Mouse (Mus musculus) heart, embryonic 14.5 days (tissue): Measurements from ENCODE around the gene Fbxo21. TPM values are rescaled to one million over a fixed set of nuclear protein-coding genes. Genes with fewer than 3 reads are reported as not detected.

Experiments used
- ATAC-seq: fragments of 200-750 bp; cut with Nextera tagmentation; 2 replicates; pipeline ENCODE4 v1.8.0; 2017; ENCODE audit warnings: low read depth, moderate TSS enrichment; ENCODE audit not compliant: insufficient number of reproducible peaks, insufficient read depth, low FRiP score
- H3K27ac ChIP-seq, 2 experiments: fragments of 200-500 bp in 1 of 2; fragments of 300-500 bp in 1 of 2; sonication (generic) in 1 of 2; replicated peaks in 1 of 2; 2 replicates each; pipeline ENCODE4 v1.5.1; 2012 to 2014; ENCODE audit warnings: low read depth in 2 of 2, low read length in 2 of 2, control low read depth in 1 of 2, mild to moderate bottlenecking in 1 of 2, mixed read lengths in 1 of 2; ENCODE audit not compliant: control insufficient read depth in 1 of 2, insufficient read depth in 1 of 2
- H3K27me3 ChIP-seq: fragments of 300-500 bp; sonication (generic); 2 replicates; pipeline ENCODE4 v1.6.1; 2014; ENCODE audit warnings: mild to moderate bottlenecking, low read length, control low read depth; ENCODE audit not compliant: control insufficient read depth, insufficient read depth
- H3K36me3 ChIP-seq: fragments of 300-500 bp; sonication (generic); 2 replicates; pipeline ENCODE4 v1.6.1; 2014; ENCODE audit warnings: mild to moderate bottlenecking, control low read depth, low read length, mixed read lengths; ENCODE audit not compliant: control insufficient read depth, insufficient read depth
- H3K4me1 ChIP-seq, 2 experiments: fragments of 200-500 bp in 1 of 2; fragments of 300-500 bp in 1 of 2; sonication (generic) in 1 of 2; 2 replicates each; pipeline ENCODE4 v1.6.1; 2012 to 2014; ENCODE audit warnings: low read length in 2 of 2, control low read depth in 1 of 2, mixed read lengths in 1 of 2; ENCODE audit not compliant: control insufficient read depth in 2 of 2, insufficient read depth in 2 of 2
- H3K4me2 ChIP-seq: fragments of 300-500 bp; sonication (generic); 2 replicates; pipeline ENCODE4 v1.6.1; 2014; ENCODE audit warnings: mild to moderate bottlenecking, low read length
- H3K4me3 ChIP-seq, 2 experiments: fragments of 200-500 bp in 1 of 2; fragments of 300-500 bp in 1 of 2; sonication (generic) in 1 of 2; 2 replicates each; pipeline ENCODE4 v1.5.1; 2012 to 2014; ENCODE audit warnings: low read length in 2 of 2, mild to moderate bottlenecking in 2 of 2, control low read depth in 1 of 2, low read depth in 1 of 2, moderate library complexity in 1 of 2; ENCODE audit not compliant: control insufficient read depth in 1 of 2, insufficient read depth in 1 of 2
- H3K9ac ChIP-seq: fragments of 300-500 bp; sonication (generic); 2 replicates; pipeline ENCODE4 v1.6.1; 2014; ENCODE audit warnings: mild to moderate bottlenecking, low read length
- H3K9me3 ChIP-seq: fragments of 300-500 bp; sonication (generic); 2 replicates; pipeline ENCODE4 v1.6.1; 2016; ENCODE audit warnings: low read length, control low read depth; ENCODE audit not compliant: control insufficient read depth
- WGBS: fragments of 180-500 bp; shearing (Covaris S2); extraction: QIAGEN DNeasy Blood & Tissue Kit; methylation state at CpG from one replicate; pipeline ENCODE4 v1.1.7; 2014; 5-methylcytosine and 5-hydroxymethylcytosine counted together
- polyA plus RNA-seq: library from polyadenylated mRNA; unstranded; fragments of >200 nt; fragmentation: Nextera tagmentation; extraction: Ambion mirVana; gene quantifications from 2 replicates; pipeline ENCODE4 v1.2.1, GENCODE M21; 2014

The Fbxo21 gene
- polyA plus RNA-seq, 1 experiment from 2014 or later = 53.8 TPM

GRCm38 (mm10) chr5:117979082-117979481 is 2.6 kb downstream of the Fbxo21 start:
- Histone ChIP-seq H3K4me1 (peaks cover 9 to 12% of the 10 kb centered on the region in 2 experiments), H3K27ac (no peak overlapping the region), H3K27me3 (no peaks in the 10 kb centered on the region), H3K36me3 (peaks cover 51% of the 10 kb centered on the region), H3K4me3 (no peak overlapping the region), H3K4me2 (no peak overlapping the region), H3K9me3 (no peaks in the 10 kb centered on the region), H3K9ac (no peak overlapping the region)
- 95% methylated on average over 5 of the region's 5 CpGs for WGBS
- no peak for ATAC-seq

- H3K27ac ChIP-seq = no peak overlapping the region
- no peak for ATAC-seq
- WGBS = 85% methylated on average over 8 of the region's 8 CpGs
- H3K9ac ChIP-seq = no peak overlapping the region
- H3K9me3 ChIP-seq = no peaks in the 10 kb centered on the region
- no peak overlapping the region for H3K4me2 ChIP-seq
- H3K4me1 ChIP-seq = peaks cover 9 to 12% of the 10 kb centered on the region in 2 experiments
- H3K4me3 ChIP-seq = no peak overlapping the region
- no peaks in the 10 kb centered on the region for H3K27me3 ChIP-seq
- H3K36me3 ChIP-seq = peaks cover 68% of the 10 kb centered on the region
Measured at GRCm38 (mm10) chr5:117980921-117981320, 4.4 kb downstream of the Fbxo21 start.

GRCm38 (mm10) chr5:117981943-117982342 is 5.4 kb downstream of the Fbxo21 start:
- no peak overlapping the region for H3K27ac ChIP-seq
- no peak overlapping the region for H3K4me2 ChIP-seq
- 81% methylated on average over 5 of the region's 5 CpGs for WGBS
- H3K4me3 ChIP-seq = no peak overlapping the region
- ATAC-seq = no peak
- no peaks in the 10 kb centered on the region for H3K27me3 ChIP-seq
- H3K4me1 ChIP-seq = peaks cover 8 to 9% of the 10 kb centered on the region in 2 experiments; a peak in 3 of 4 replicates
- H3K36me3 ChIP-seq = peaks cover 78% of the 10 kb centered on the region
- no peaks in the 10 kb centered on the region for H3K9me3 ChIP-seq
- H3K9ac ChIP-seq = no peak overlapping the region

DNA sequence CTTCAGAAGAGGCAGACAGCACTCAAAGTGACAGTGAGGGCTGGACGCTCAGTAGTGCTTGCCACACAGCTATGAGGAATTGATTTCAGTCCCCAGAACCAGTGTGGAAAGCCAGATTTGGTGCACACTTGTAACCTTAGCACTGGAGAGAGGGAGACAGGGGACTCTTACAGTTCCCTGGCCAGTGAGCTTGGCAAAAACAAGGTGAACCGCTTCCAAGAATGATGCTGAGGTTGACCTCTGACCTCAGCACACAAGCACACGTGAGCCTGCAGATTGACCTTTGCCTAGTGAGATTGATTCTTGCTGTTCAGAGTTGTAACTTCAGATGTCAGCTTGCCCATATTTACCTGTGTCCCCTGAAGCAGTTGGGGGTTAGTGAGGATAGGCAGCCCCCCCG is 9.8 kb downstream of the Fbxo21 start:
- no peak for ATAC-seq
- Histone ChIP-seq H3K9ac (no peak overlapping the region), H3K27ac (no peak overlapping the region), H3K27me3 (no peaks in the 10 kb centered on the region), H3K4me2 (no peak overlapping the region), H3K4me1 (no peaks in the 10 kb centered on the region; a peak in 1 of 4 replicates), H3K9me3 (no peaks in the 10 kb centered on the region), H3K36me3 (peaks cover 98% of the 10 kb centered on the region), H3K4me3 (no peak overlapping the region)
- 67% methylated on average over 4 of the region's 4 CpGs for WGBS

- no peaks in the 10 kb centered on the region for H3K27me3 ChIP-seq
- no peak for ATAC-seq
- 91% methylated on average over 3 of the region's 3 CpGs for WGBS
- no peak overlapping the region for H3K4me2 ChIP-seq
- H3K9me3 ChIP-seq = no peaks in the 10 kb centered on the region
- no peak overlapping the region for H3K4me3 ChIP-seq
- no peak overlapping the region for H3K9ac ChIP-seq
- H3K36me3 ChIP-seq = peaks cover 99% of the 10 kb centered on the region
- no peaks in the 10 kb centered on the region; a peak in 1 of 4 replicates for H3K4me1 ChIP-seq
- no peak overlapping the region for H3K27ac ChIP-seq
Measured at GRCm38 (mm10) chr5:117987891-117988290, 11.4 kb downstream of the Fbxo21 start.

GRCm38 (mm10) chr5:117988367-117988766 is 11.8 kb downstream of the Fbxo21 start:
- 69% methylated on average over 9 of the region's 9 CpGs for WGBS
- Histone ChIP-seq H3K4me1 (no peaks in the 10 kb centered on the region; a peak in 1 of 4 replicates), H3K9ac (no peak overlapping the region), H3K27ac (no peak overlapping the region), H3K27me3 (no peaks in the 10 kb centered on the region), H3K36me3 (peaks cover 99% of the 10 kb centered on the region), H3K9me3 (no peaks in the 10 kb centered on the region), H3K4me3 (no peak overlapping the region), H3K4me2 (no peak overlapping the region)
- no peak for ATAC-seq

DNA sequence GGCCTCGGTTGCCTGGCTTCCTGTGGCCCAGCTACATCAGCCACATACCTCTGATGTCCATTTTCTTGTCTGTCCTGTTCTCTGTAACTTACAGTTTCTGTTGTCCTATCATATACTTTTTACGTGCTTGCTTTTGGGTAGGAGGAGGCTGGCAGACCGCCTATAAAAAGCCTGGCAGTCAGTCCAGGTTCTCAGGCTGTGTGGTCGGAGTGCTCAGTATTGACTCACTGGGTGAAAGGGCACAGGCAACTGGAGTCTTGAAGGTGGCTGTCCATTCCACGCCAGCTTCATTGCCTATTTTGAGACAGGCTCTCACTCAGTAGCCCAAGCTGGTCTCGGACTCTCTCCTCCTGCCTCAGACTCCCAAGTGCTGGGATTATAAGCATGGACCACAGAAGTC is 13.2 kb downstream of the Fbxo21 start:
- Histone ChIP-seq H3K4me1 (no peaks in the 10 kb centered on the region; a peak in 1 of 4 replicates), H3K9ac (no peak overlapping the region), H3K4me2 (no peak overlapping the region), H3K27me3 (no peaks in the 10 kb centered on the region), H3K9me3 (no peaks in the 10 kb centered on the region), H3K36me3 (peaks cover 100% of the 10 kb centered on the region), H3K27ac (no peak overlapping the region), H3K4me3 (no peak overlapping the region)
- 75% methylated on average over 6 of the region's 6 CpGs for WGBS
- no peak for ATAC-seq

DNA sequence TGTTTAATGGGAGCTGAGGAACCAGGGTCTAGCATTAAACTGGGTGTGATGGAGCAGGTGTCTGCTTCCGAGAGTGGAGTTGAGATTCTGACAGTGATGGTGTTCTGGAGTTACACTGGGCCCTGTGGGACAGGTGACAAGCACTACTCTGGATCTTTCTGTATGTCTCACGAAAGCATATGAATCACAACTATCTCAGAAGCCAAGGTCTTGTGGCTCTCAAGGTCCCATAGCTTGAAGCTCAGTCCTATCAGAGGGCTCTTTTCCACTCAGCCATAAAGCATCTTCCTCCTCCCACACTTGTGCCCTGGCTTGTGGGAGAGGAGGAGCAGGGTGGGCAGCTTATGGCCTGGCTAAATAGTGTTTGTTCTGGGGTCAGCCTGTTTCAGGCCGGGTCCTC is 14.4 kb downstream of the Fbxo21 start:
- H3K9ac ChIP-seq = no peak overlapping the region
- 86% methylated on average over 3 of the region's 3 CpGs for WGBS
- no peak for ATAC-seq
- H3K36me3 ChIP-seq = peaks cover 100% of the 10 kb centered on the region
- H3K4me1 ChIP-seq = no peaks in the 10 kb centered on the region; a peak in 1 of 4 replicates
- no peaks in the 10 kb centered on the region for H3K9me3 ChIP-seq
- no peak overlapping the region for H3K4me3 ChIP-seq
- H3K27ac ChIP-seq = no peak overlapping the region
- H3K27me3 ChIP-seq = no peaks in the 10 kb centered on the region
- H3K4me2 ChIP-seq = no peak overlapping the region
